Mouse (Mus musculus) layer of hippocampus, adult 18-20 months (tissue): ENCODE results near the gene Add3. TPM values are rescaled to one million over a fixed set of nuclear protein-coding genes. Genes with fewer than 3 reads are reported as not detected.
A peak's percentile ranks its signal among the peaks of the same experiment; 100 is the strongest.

Source experiments
- DNase-seq, 2 experiments: peaks; one replicate each; pipeline ENCODE4 v3.0.0; 2022; ENCODE audit warnings: low spot score in 2 of 2
- total RNA-seq, 2 experiments: library from RNA; stranded (reverse); gene quantifications; 2 replicates each; pipeline ENCODE4 v1.2.3; 2021

Gene Add3
- total RNA-seq, 2 experiments from 2014 or later, result 126 to 129 TPM

DNA sequence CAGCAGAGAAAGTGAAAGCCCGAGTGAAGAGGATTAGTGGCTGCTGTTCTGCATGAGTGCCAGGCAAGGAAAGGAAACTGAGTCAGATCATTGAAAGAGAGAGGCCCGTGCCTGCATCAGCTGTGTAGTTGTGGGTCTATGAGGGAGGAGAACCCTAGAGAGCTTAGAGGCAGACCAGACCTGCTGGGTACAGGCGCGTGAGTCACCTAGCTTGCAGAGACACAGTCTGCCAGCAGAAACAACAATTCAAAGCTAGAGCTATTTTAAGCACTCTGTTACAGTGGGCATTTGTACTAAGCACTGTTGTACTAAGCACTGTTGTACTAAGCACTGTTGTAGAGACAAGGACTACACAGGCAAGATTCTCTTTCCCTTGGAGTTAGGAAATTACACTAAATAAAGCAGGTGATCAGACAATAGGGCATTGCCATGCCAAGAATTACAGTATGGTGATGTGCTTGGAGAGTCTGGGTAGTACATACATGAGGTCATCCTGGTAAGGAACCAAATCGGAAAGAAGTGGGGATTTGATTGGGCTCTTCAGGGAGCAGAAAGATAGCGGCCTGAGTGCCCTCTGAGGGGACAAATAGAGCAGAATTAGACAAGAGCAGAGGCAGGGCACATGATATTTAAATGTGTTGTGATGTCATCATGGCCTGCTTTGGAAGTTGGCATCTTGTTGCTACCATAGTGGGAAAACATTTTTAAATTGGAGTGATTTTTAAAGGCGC lies 88.0 kb downstream of the Add3 start:
- peak; percentile 26 to 62 for DNase-seq

- no peak for DNase-seq
These were observed 90.9 kb downstream of the Add3 start for GRCm38 (mm10) chr19:53230942-53231815.

GRCm38 (mm10) chr19:53233586-53233985 lies 93.3 kb downstream of the Add3 start:
- DNase-seq, result no peak

DNA sequence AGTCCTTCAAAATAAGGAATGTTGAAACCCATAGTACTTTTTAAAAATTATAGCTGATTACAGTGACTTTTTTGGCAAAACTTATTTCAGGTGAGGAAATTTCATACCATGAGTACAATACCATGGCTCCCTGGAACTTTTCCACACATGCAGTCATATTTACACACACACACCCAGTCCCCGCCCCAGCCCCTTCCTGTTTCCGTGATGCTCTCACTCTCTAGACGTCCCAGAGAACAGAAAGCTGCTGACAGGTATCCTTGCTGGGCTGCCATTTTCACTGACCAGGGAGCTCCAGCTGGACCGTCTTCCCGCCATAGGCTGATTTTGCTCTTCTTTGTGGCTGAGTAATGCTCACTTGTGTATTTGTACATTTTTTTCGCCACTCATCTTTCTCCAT lies 101.6 kb downstream of the Add3 start:
- DNase-seq, result no peak

GRCm38 (mm10) chr19:53243956-53244355 lies 103.7 kb downstream of the Add3 start:
- peak in 1 of 2 experiments; percentile 53 for DNase-seq

DNA sequence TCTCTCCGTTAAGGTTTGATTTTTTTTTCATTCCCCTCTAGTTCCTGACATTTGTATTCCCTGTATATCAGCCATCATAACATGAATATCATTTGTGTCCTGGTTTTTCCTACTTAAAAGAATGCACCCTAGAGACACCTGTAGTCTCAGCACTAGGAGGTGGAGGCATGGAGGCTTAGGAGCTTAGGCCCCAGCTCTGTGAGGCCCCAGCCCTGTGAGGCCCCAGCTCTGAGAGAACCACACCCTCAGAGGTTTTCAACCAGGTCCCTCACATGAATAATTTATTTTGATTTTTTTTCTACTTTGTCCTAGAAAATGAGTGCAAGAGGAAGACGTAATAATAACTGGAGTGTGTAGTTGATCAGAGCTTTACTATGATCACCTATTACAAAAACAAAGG lies 107.3 kb downstream of the Add3 start:
- no peak for DNase-seq

DNA sequence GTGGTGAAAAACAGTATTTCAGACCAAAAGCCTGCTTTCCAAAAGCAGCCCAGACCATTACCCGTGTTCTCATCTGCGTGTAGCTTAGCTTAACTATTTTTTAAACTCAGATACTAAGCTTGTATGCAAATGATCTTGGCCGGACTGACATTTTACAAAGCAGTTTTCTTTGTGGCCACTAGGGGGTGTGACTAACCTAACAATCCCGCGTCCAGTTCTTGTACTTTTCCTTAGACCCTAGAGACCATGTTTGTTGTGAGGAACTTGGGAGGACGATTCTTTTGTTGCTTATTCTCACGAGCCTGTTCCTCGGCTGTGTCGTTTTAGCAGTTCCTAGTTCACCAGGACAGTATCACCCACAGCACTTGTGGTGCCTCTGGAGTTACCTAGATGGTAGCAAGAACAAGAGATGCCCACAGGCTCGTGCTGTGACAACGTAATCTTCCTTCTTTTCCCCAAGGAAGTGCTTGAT lies 107.8 kb downstream of the Add3 start:
- DNase-seq, result peak in 1 of 2 experiments; percentile 79

DNA sequence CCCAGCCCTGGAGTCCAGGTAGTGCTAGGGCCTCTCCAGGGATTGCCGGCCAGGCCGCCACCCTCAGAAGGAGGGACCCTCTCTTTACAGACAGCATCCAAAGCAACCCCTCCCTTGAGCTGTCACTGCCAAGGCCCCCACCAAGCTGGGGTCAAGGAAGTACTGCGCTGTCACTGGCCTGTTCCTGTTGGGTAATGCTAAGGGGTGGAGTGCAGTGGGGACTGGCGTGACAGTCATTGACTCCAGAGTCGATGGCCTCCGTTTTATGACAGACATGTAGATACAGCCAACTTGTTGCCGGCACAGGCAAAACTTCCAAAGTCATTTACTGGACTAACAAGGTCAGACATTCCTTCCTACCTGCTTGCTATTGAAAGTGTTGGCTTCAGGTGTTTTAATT lies 110.8 kb downstream of the Add3 start:
- DNase-seq, result no peak

- no peak for DNase-seq
These were observed 111.4 kb downstream of the Add3 start for GRCm38 (mm10) chr19:53251656-53252055.

GRCm38 (mm10) chr19:53252111-53253028 lies 112.1 kb downstream of the Add3 start:
- DNase-seq, result no peak

DNA sequence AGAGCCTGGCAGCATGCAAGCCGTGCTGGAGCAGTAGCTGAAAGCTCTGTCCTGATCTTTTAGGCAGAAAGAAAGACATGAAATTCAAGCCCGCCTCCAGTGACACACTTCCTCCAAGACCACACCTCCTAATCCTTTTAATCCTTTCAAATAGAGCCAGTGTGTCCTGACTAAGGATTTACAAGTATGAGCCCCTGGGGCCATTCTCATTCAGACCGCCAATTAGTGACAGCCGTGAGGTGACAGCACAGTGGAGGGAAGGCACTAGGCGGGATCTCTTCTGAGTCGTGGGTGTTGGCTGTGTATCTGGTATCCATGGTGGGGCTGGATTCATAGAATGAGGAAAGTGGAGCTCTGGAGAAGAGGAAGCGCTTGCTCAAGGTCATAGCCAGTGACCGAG lies 116.1 kb downstream of the Add3 start:
- DNase-seq, result no peak

- DNase-seq, result no peak
These were observed 116.8 kb downstream of the Add3 start for GRCm38 (mm10) chr19:53256991-53257594.

- DNase-seq, result no peak
These were observed 117.7 kb downstream of the Add3 start for GRCm38 (mm10) chr19:53257631-53258560.

DNA sequence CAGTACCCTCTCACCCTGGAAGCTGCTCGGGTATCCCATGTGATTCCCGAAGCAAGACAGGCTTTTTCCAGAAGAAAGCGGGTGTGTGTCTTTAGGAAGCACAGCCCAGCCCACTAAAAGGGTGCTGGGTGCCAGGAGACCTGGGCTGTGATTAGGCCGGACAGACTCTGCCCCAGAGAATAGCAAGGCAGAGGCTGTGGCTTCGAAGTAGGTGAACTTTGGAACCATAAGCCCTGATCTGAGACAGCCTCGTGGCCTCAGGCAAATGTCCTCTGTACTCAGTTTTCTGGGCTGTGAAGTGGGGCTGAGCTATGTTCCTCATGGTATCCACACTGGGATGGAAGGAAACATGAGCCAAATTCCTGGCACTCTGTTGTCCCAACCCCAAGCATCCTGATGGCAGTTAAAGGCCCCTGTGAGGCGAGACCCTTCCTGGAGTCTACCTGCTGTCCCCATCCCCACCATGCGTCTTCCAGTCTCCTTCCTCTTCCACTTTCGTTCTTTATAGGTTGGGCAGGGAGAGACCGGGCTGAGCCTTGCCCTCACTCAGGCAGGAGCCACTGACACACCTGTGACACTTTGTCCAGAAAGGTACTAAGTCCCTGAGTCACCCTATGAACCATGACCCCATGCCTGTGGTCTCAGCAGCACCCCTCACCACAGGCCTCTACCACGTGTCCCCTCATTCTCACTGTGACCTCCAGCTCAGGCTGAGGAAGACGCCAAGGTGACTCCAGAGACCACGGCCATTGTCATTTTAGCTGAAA lies 118.7 kb downstream of the Add3 start:
- DNase-seq, result no peak

- no peak for DNase-seq
These were observed 119.3 kb downstream of the Add3 start for GRCm38 (mm10) chr19:53259541-53259940.

- DNase-seq, result no peak
These were observed 120.0 kb downstream of the Add3 start for GRCm38 (mm10) chr19:53260261-53260660.

- DNase-seq, result no peak
These were observed 120.6 kb downstream of the Add3 start for GRCm38 (mm10) chr19:53260828-53261227.

GRCm38 (mm10) chr19:53262061-53262460 lies 121.8 kb downstream of the Add3 start:
- DNase-seq, result no peak
